Mouse (Mus musculus): ENCODE measurements at regions not wholly inside any gene's neighbourhood (a gene's known extent, or its start where the extent isn't known, plus 50 kb on each side); places are given as distances from the start of the nearest gene placed in this dataset.

GRCm38 (mm10) chr3:50929013-50929412 lies 295.2 kb upstream of the Noct start:
- ATAC-seq (ENCODE audit: insufficient number of reproducible peaks, low FRiP score, low TSS enrichment): no peak

- peak; percentile 92 for ATAC-seq (ENCODE audit: insufficient number of reproducible peaks, low FRiP score, low TSS enrichment)
Observed at GRCm38 (mm10) chr3:50932397-50933089, 291.7 kb upstream of the Noct start.

GRCm38 (mm10) chr3:50933090-50933443 lies 291.2 kb upstream of the Noct start:
- ATAC-seq (ENCODE audit: insufficient number of reproducible peaks, low FRiP score, low TSS enrichment): peak; percentile 43; the same call in 1 of the 2 replicates

GRCm38 (mm10) chr3:50939602-50940001 lies 284.6 kb upstream of the Noct start:
- no peak for ATAC-seq (ENCODE audit: insufficient number of reproducible peaks, low FRiP score, low TSS enrichment)

GRCm38 (mm10) chr3:50940656-50941055 lies 283.6 kb upstream of the Noct start:
- no peak for ATAC-seq (ENCODE audit: insufficient number of reproducible peaks, low FRiP score, low TSS enrichment)

- ATAC-seq (ENCODE audit: insufficient number of reproducible peaks, low FRiP score, low TSS enrichment): no peak
Observed at GRCm38 (mm10) chr3:50953456-50953855, 270.8 kb upstream of the Noct start.

GRCm38 (mm10) chr3:50970386-50970785 lies 253.9 kb upstream of the Noct start:
- no peak for ATAC-seq (ENCODE audit: insufficient number of reproducible peaks, low FRiP score, low TSS enrichment)

GRCm38 (mm10) chr3:50973081-50973480 lies 251.2 kb upstream of the Noct start:
- no peak for ATAC-seq (ENCODE audit: insufficient number of reproducible peaks, low FRiP score, low TSS enrichment)

- ATAC-seq (ENCODE audit: insufficient number of reproducible peaks, low FRiP score, low TSS enrichment): no peak
Observed at GRCm38 (mm10) chr3:50976141-50976780, 248.0 kb upstream of the Noct start.

GRCm38 (mm10) chr3:50976818-50977217 lies 247.4 kb upstream of the Noct start:
- no peak for ATAC-seq (ENCODE audit: insufficient number of reproducible peaks, low FRiP score, low TSS enrichment)

- ATAC-seq (ENCODE audit: insufficient number of reproducible peaks, low FRiP score, low TSS enrichment): no peak
Observed at GRCm38 (mm10) chr3:50978636-50979035, 245.6 kb upstream of the Noct start.

- no peak for ATAC-seq (ENCODE audit: insufficient number of reproducible peaks, low FRiP score, low TSS enrichment)
Observed at GRCm38 (mm10) chr3:50979592-50979991, 244.7 kb upstream of the Noct start.

GRCm38 (mm10) chr3:50981751-50982150 lies 242.5 kb upstream of the Noct start:
- no peak for ATAC-seq (ENCODE audit: insufficient number of reproducible peaks, low FRiP score, low TSS enrichment)

GRCm38 (mm10) chr3:50982649-50983048 lies 241.6 kb upstream of the Noct start:
- ATAC-seq (ENCODE audit: insufficient number of reproducible peaks, low FRiP score, low TSS enrichment): no peak

GRCm38 (mm10) chr3:50983126-50983525 lies 241.1 kb upstream of the Noct start:
- no peak for ATAC-seq (ENCODE audit: insufficient number of reproducible peaks, low FRiP score, low TSS enrichment)

GRCm38 (mm10) chr3:50983962-50984765 lies 240.1 kb upstream of the Noct start:
- ATAC-seq (ENCODE audit: insufficient number of reproducible peaks, low FRiP score, low TSS enrichment): no peak

- no peak for ATAC-seq (ENCODE audit: insufficient number of reproducible peaks, low FRiP score, low TSS enrichment)
Observed at GRCm38 (mm10) chr3:50987821-50988220, 236.4 kb upstream of the Noct start.

GRCm38 (mm10) chr3:50990810-50991209 lies 233.4 kb upstream of the Noct start:
- ATAC-seq (ENCODE audit: insufficient number of reproducible peaks, low FRiP score, low TSS enrichment): no peak

- ATAC-seq (ENCODE audit: insufficient number of reproducible peaks, low FRiP score, low TSS enrichment): no peak
Observed at GRCm38 (mm10) chr3:50992581-50993313, 231.5 kb upstream of the Noct start.

- no peak for ATAC-seq (ENCODE audit: insufficient number of reproducible peaks, low FRiP score, low TSS enrichment)
Observed at GRCm38 (mm10) chr3:50999745-51000144, 224.5 kb upstream of the Noct start.

- ATAC-seq (ENCODE audit: insufficient number of reproducible peaks, low FRiP score, low TSS enrichment): no peak
Observed at GRCm38 (mm10) chr3:51000938-51001337, 223.3 kb upstream of the Noct start.
